Mouse (Mus musculus): Measurements from ENCODE around the gene Gm45521.

GRCm38 (mm10) chr14:8000247-8000646 is 43.2 kb downstream of the Gm45521 start:
- no peak for TF ChIP-seq ZC3H11A (IDR thresholded peaks at IDR 0.05; ENCODE audit: borderline replicate concordance, low read depth, low read length)
- no peak for TF ChIP-seq MAFK (IDR thresholded peaks at IDR 0.05; ENCODE audit: insufficient read depth, low read depth, low read length)
- no peak for TF ChIP-seq ZNF384 (IDR thresholded peaks at IDR 0.05; ENCODE audit: low read depth, low read length)
- TF ChIP-seq HCFC1 (IDR thresholded peaks at IDR 0.05; ENCODE audit: borderline replicate concordance, insufficient read depth, low read length), result no peak

Data from ES-E14 (cell line).